Mouse (Mus musculus) embryonic facial prominence, embryonic 14.5 days (tissue): ENCODE measurements around the gene Tmtc1. TPM values are rescaled to one million over a fixed set of nuclear protein-coding genes. Genes with fewer than 3 reads are reported as not detected.

Experiments used
- ATAC-seq: fragments of 200-750 bp; cut with Nextera tagmentation; 2 replicates; pipeline ENCODE4 v1.8.0; 2017; ENCODE audit warnings: low read depth, moderate number of reproducible peaks, moderate TSS enrichment
- DNase-seq: peaks from one replicate; pipeline ENCODE4 v3.0.0-alpha.2; 2015; ENCODE audit warnings: low spot score
- H3K27ac ChIP-seq: fragments of 300-500 bp; sonication (generic); replicated peaks from 2 replicates; pipeline ENCODE4 v1.5.1; 2014; ENCODE audit warnings: low read depth, mild to moderate bottlenecking, low read length, moderate library complexity
- H3K27me3 ChIP-seq: fragments of 300-500 bp; sonication (generic); replicated peaks from 2 replicates; pipeline ENCODE4 v1.6.1; 2014; ENCODE audit warnings: low read length; ENCODE audit not compliant: control insufficient read depth, insufficient read depth
- H3K36me3 ChIP-seq: fragments of 300-500 bp; sonication (generic); 2 replicates; pipeline ENCODE4 v1.6.1; 2014; ENCODE audit warnings: low read length, mixed read lengths; ENCODE audit not compliant: control insufficient read depth, insufficient read depth
- H3K4me1 ChIP-seq: fragments of 300-500 bp; sonication (generic); 2 replicates; pipeline ENCODE4 v1.6.1; 2014; ENCODE audit warnings: antibody characterized with exemption, low read length; ENCODE audit not compliant: control insufficient read depth, insufficient read depth
- H3K4me2 ChIP-seq: fragments of 300-500 bp; sonication (generic); 2 replicates; pipeline ENCODE4 v1.6.1; 2014; ENCODE audit warnings: low read depth, mild to moderate bottlenecking, low read length, moderate library complexity, mixed read lengths
- H3K4me3 ChIP-seq: fragments of 300-500 bp; sonication (generic); 2 replicates; pipeline ENCODE4 v1.5.1; 2014; ENCODE audit warnings: low read depth, mild to moderate bottlenecking, low read length
- H3K9ac ChIP-seq: fragments of 300-500 bp; sonication (generic); 2 replicates; pipeline ENCODE4 v1.6.1; 2014; ENCODE audit warnings: low read depth, mild to moderate bottlenecking, low read length, moderate library complexity, mixed read lengths
- H3K9me3 ChIP-seq: fragments of 300-500 bp; sonication (generic); 2 replicates; pipeline ENCODE4 v1.6.1; 2016; ENCODE audit warnings: low read length; ENCODE audit not compliant: control insufficient read depth
- WGBS: fragments of 180-500 bp; shearing (Covaris S2); extraction: QIAGEN DNeasy Blood & Tissue Kit; methylation state at CpG from one replicate; pipeline ENCODE4 v1.1.7; 2014; 5-methylcytosine and 5-hydroxymethylcytosine counted together
- polyA plus RNA-seq: library from polyadenylated mRNA; unstranded; fragments of >200 nt; fragmentation: Nextera tagmentation; extraction: Ambion mirVana; gene quantifications from 2 replicates; pipeline ENCODE4 v1.2.1, GENCODE M21; 2014

Tmtc1 gene
- polyA plus RNA-seq, 1 experiment from 2014 or later: 4.6 TPM

GRCm38 (mm10) chr6:148249221-148249620, 195.0 kb downstream of the Tmtc1 start:
- no peak overlapping the region for H3K4me3 ChIP-seq
- H3K27ac ChIP-seq: no peak overlapping the region
- peaks cover 8% of the 10 kb centered on the region; the same call in 1 of the 2 replicates for H3K4me1 ChIP-seq
- H3K9ac ChIP-seq: no peak overlapping the region
- no peaks in the 10 kb centered on the region for H3K9me3 ChIP-seq
- DNase-seq (no peak), ATAC-seq (peak; percentile 16; the same call in 1 of the 2 replicates)
- peaks cover 2% of the 10 kb centered on the region; the same call in 1 of the 2 replicates for H3K36me3 ChIP-seq
- WGBS: 76% methylated on average over 3 of the region's 3 CpGs
- H3K4me2 ChIP-seq: no peak overlapping the region
- H3K27me3 ChIP-seq: no peaks in the 10 kb centered on the region

- Histone ChIP-seq H3K27ac (no peak overlapping the region), H3K4me3 (no peak overlapping the region), H3K4me1 (peaks cover 8% of the 10 kb centered on the region; the same call in 1 of the 2 replicates), H3K36me3 (peaks cover 4% of the 10 kb centered on the region; the same call in 1 of the 2 replicates), H3K4me2 (no peak overlapping the region), H3K9ac (no peak overlapping the region), H3K27me3 (no peaks in the 10 kb centered on the region), H3K9me3 (no peaks in the 10 kb centered on the region)
- WGBS: 18% methylated on average over 2 of the region's 2 CpGs
- DNase-seq: peak; percentile 90
- 0 out of 2 replicates have a peak, but pooled peaks have one; percentile 24 for ATAC-seq
These were observed 195.6 kb downstream of the Tmtc1 start for GRCm38 (mm10) chr6:148248625-148249024.

- Histone ChIP-seq H3K4me3 (no peak overlapping the region), H3K36me3 (peaks cover 4% of the 10 kb centered on the region; the same call in 1 of the 2 replicates), H3K27me3 (no peaks in the 10 kb centered on the region), H3K9me3 (no peaks in the 10 kb centered on the region), H3K27ac (no peak overlapping the region), H3K4me1 (no peaks in the 10 kb centered on the region), H3K9ac (no peak overlapping the region), H3K4me2 (no peak overlapping the region)
- no peak for DNase-seq
- 72% methylated on average over 7 of the region's 7 CpGs for WGBS
- no peak for ATAC-seq
These were observed 197.6 kb downstream of the Tmtc1 start for GRCm38 (mm10) chr6:148246544-148246943.

GRCm38 (mm10) chr6:148244836-148245235, 199.4 kb downstream of the Tmtc1 start:
- no peaks in the 10 kb centered on the region for H3K4me1 ChIP-seq
- no peak overlapping the region for H3K4me3 ChIP-seq
- ATAC-seq (no peak), DNase-seq (no peak)
- no peak overlapping the region for H3K27ac ChIP-seq
- H3K36me3 ChIP-seq: peaks cover 4% of the 10 kb centered on the region; the same call in 1 of the 2 replicates
- no peaks in the 10 kb centered on the region for H3K9me3 ChIP-seq
- no peak overlapping the region for H3K4me2 ChIP-seq
- no peak overlapping the region for H3K9ac ChIP-seq
- H3K27me3 ChIP-seq: no peaks in the 10 kb centered on the region
- whole genome bisulfite sequencing: 91% methylated on average over 1 of the region's 1 CpGs

GRCm38 (mm10) chr6:148242304-148242703, 201.9 kb downstream of the Tmtc1 start:
- no peak for DNase-seq
- Histone ChIP-seq H3K27me3 (no peaks in the 10 kb centered on the region), H3K4me3 (no peak overlapping the region), H3K9me3 (no peaks in the 10 kb centered on the region), H3K36me3 (peaks cover 4% of the 10 kb centered on the region; the same call in 1 of the 2 replicates), H3K27ac (no peak overlapping the region), H3K4me1 (no peaks in the 10 kb centered on the region), H3K9ac (no peak overlapping the region), H3K4me2 (no peak overlapping the region)
- no peak for ATAC-seq
- 70% methylated on average over 3 of the region's 3 CpGs for WGBS

- no peaks in the 10 kb centered on the region for H3K9me3 ChIP-seq
- no peaks in the 10 kb centered on the region for H3K4me1 ChIP-seq
- peaks cover 4% of the 10 kb centered on the region; the same call in 1 of the 2 replicates for H3K36me3 ChIP-seq
- no peaks in the 10 kb centered on the region for H3K27me3 ChIP-seq
- WGBS: 92% methylated on average over 5 of the region's 5 CpGs
- DNase-seq (no peak), ATAC-seq (no peak)
- H3K4me3 ChIP-seq: no peak overlapping the region
- H3K27ac ChIP-seq: no peak overlapping the region
- H3K4me2 ChIP-seq: no peak overlapping the region
- no peak overlapping the region for H3K9ac ChIP-seq
These were observed 202.5 kb downstream of the Tmtc1 start for GRCm38 (mm10) chr6:148241685-148242084.

GRCm38 (mm10) chr6:148239311-148239710, 204.9 kb downstream of the Tmtc1 start:
- ATAC-seq (no peak), DNase-seq (no peak)
- Histone ChIP-seq H3K9ac (no peak overlapping the region), H3K4me1 (no peaks in the 10 kb centered on the region), H3K27me3 (no peaks in the 10 kb centered on the region), H3K4me3 (no peak overlapping the region), H3K9me3 (no peaks in the 10 kb centered on the region), H3K27ac (no peak overlapping the region), H3K36me3 (peaks cover 2% of the 10 kb centered on the region; the same call in 1 of the 2 replicates), H3K4me2 (no peak overlapping the region)
- 95% methylated on average over 1 of the region's 1 CpGs for WGBS

- WGBS: 56% methylated on average over 5 of the region's 5 CpGs
- no peak overlapping the region for H3K4me2 ChIP-seq
- DNase-seq (no peak), ATAC-seq (no peak)
- H3K9ac ChIP-seq: no peak overlapping the region
- H3K27ac ChIP-seq: no peak overlapping the region
- no peaks in the 10 kb centered on the region for H3K27me3 ChIP-seq
- no peak overlapping the region for H3K4me3 ChIP-seq
- H3K9me3 ChIP-seq: no peaks in the 10 kb centered on the region
- H3K36me3 ChIP-seq: no peaks in the 10 kb centered on the region
- H3K4me1 ChIP-seq: no peaks in the 10 kb centered on the region
These were observed 206.7 kb downstream of the Tmtc1 start for GRCm38 (mm10) chr6:148237453-148237852.

GRCm38 (mm10) chr6:148234105-148234828, 209.9 kb downstream of the Tmtc1 start:
- WGBS: 73% methylated on average over 3 of the region's 3 CpGs
- Histone ChIP-seq H3K27ac (no peak overlapping the region), H3K4me2 (no peak overlapping the region), H3K4me3 (no peak overlapping the region), H3K9ac (no peak overlapping the region), H3K27me3 (no peaks in the 10 kb centered on the region), H3K9me3 (no peaks in the 10 kb centered on the region), H3K4me1 (no peaks in the 10 kb centered on the region), H3K36me3 (no peaks in the 10 kb centered on the region)
- ATAC-seq (no peak), DNase-seq (no peak)
